14 mouse cellular contexts compared by ENCODE assay signal in genomic region chr9:88350317-88350716, GRCm38 (mm10).
"Had no signal": no experiment of that assay in that cellular context is flagged by ENCODE, and none has a peak within 500 bp of the region (broad histone marks: within the 10 kb centered on the region; RNA-seq: fewer than 3 reads in every experiment).

No protein-coding gene starts in this region.

- H3K4me3 ChIP-seq: limb, embryonic 15.5 days; liver, embryonic 12.5 days; lung, embryonic 15.5 days; midbrain, embryonic 13.5 days; midbrain, embryonic 15.5 days; neural tube, embryonic 12.5 days; stomach, embryonic 15.5 days had no signal

- H3K27me3 ChIP-seq: limb, embryonic 15.5 days; liver, embryonic 12.5 days; lung, embryonic 15.5 days; midbrain, embryonic 13.5 days; midbrain, embryonic 15.5 days; neural tube, embryonic 12.5 days; stomach, embryonic 15.5 days had no signal

- H3K36me3 ChIP-seq: limb, embryonic 15.5 days; liver, embryonic 12.5 days; lung, embryonic 15.5 days; midbrain, embryonic 13.5 days; midbrain, embryonic 15.5 days; neural tube, embryonic 12.5 days; stomach, embryonic 15.5 days had no signal

- H3K9me3 ChIP-seq: limb, embryonic 15.5 days; liver, embryonic 12.5 days; lung, embryonic 15.5 days; midbrain, embryonic 13.5 days; midbrain, embryonic 15.5 days; neural tube, embryonic 12.5 days; stomach, embryonic 15.5 days had no signal

- H3K4me2 ChIP-seq: limb, embryonic 15.5 days; liver, embryonic 12.5 days; lung, embryonic 15.5 days; midbrain, embryonic 11.5 days; midbrain, embryonic 13.5 days; midbrain, embryonic 15.5 days; neural tube, embryonic 12.5 days; stomach, embryonic 15.5 days had no signal

- H3K9ac ChIP-seq: limb, embryonic 15.5 days; liver, embryonic 12.5 days; liver, embryonic 14.5 days; lung, embryonic 15.5 days; midbrain, embryonic 13.5 days; midbrain, embryonic 15.5 days; neural tube, embryonic 12.5 days; stomach, embryonic 15.5 days had no signal

- ATAC-seq: liver, embryonic 12.5 days; midbrain, embryonic 13.5 days; midbrain, embryonic 15.5 days had no signal

- H3K4me1 ChIP-seq: liver, embryonic 12.5 days; lung, embryonic 15.5 days; neural tube, embryonic 12.5 days; stomach, embryonic 15.5 days had no signal

- H3K27ac ChIP-seq: limb, embryonic 15.5 days; liver, embryonic 12.5 days; liver, embryonic 14.5 days; lung, embryonic 15.5 days; macrophage; midbrain, embryonic 13.5 days; midbrain, embryonic 15.5 days; neural tube, embryonic 12.5 days; stomach, embryonic 15.5 days had no signal

- DNase-seq: right cerebral cortex, postnatal 14 days; thymus, adult 18-20 months; thymus, postnatal 14 days; thymus, postnatal 36 days had no signal
